Mouse (Mus musculus): ENCODE data around the gene Zfp553. TPM values are rescaled to one million over a fixed set of nuclear protein-coding genes. Genes with fewer than 3 reads are reported as not detected.

Zfp553 gene
- polyA plus RNA-seq, 1 experiment from 2014 or later: 7.4 TPM

- Histone ChIP-seq H3K4me1 (replicated peaks; ENCODE audit: control insufficient read depth, insufficient read depth, low read length) (0 out of 2 replicates have a peak, but pooled peaks cover 3% of the 10 kb centered on the region), H3K4me3 (ENCODE audit: low read depth, low read length) (no peak overlapping the region), H3K4me2 (replicated peaks; ENCODE audit: low read depth) (no peak overlapping the region), H3K9me3 (ENCODE audit: control insufficient read depth) (no peaks in the 10 kb centered on the region), H3K36me3 (ENCODE audit: control insufficient read depth, insufficient read depth) (no peaks in the 10 kb centered on the region), H3K27ac (ENCODE audit: low read depth, low read length) (no peak overlapping the region), H3K27me3 (replicated peaks; ENCODE audit: control insufficient read depth, insufficient read depth, low read length) (no peaks in the 10 kb centered on the region), H3K9ac (ENCODE audit: low read depth, low read length) (no peak overlapping the region)
- TF ChIP-seq CTCF (IDR thresholded peaks at IDR 0.05; ENCODE audit: low read depth): peak; percentile 82
- ATAC-seq: no peak
- 53% methylated on average over 7 of the region's 7 CpGs for WGBS
Observed at GRCm38 (mm10) chr7:127213485-127213884, 19.4 kb upstream of the Zfp553 start.

GRCm38 (mm10) chr7:127213930-127214329, 18.9 kb upstream of the Zfp553 start:
- Histone ChIP-seq H3K27me3 (replicated peaks; ENCODE audit: control insufficient read depth, insufficient read depth, low read length) (no peaks in the 10 kb centered on the region), H3K36me3 (ENCODE audit: control insufficient read depth, insufficient read depth) (no peaks in the 10 kb centered on the region), H3K4me2 (replicated peaks; ENCODE audit: low read depth) (no peak overlapping the region), H3K27ac (ENCODE audit: low read depth, low read length) (no peak overlapping the region), H3K4me3 (ENCODE audit: low read depth, low read length) (no peak overlapping the region), H3K9me3 (ENCODE audit: control insufficient read depth) (no peaks in the 10 kb centered on the region), H3K4me1 (replicated peaks; ENCODE audit: control insufficient read depth, insufficient read depth, low read length) (0 out of 2 replicates have a peak, but pooled peaks cover 3% of the 10 kb centered on the region), H3K9ac (ENCODE audit: low read depth, low read length) (no peak overlapping the region)
- no peak for ATAC-seq
- 67% methylated on average over 12 of the region's 12 CpGs for WGBS
- no peak for TF ChIP-seq CTCF (IDR thresholded peaks at IDR 0.05; ENCODE audit: low read depth)

GRCm38 (mm10) chr7:127214521-127214920, 18.3 kb upstream of the Zfp553 start:
- peak overlapping the region; percentile 33 for H3K4me3 ChIP-seq (ENCODE audit: low read depth, low read length)
- no peaks in the 10 kb centered on the region for H3K9me3 ChIP-seq (ENCODE audit: control insufficient read depth)
- 0 out of 2 replicates have a peak, but pooled peaks cover 3% of the 10 kb centered on the region for H3K4me1 ChIP-seq (replicated peaks; ENCODE audit: control insufficient read depth, insufficient read depth, low read length)
- peak overlapping the region; percentile 68 for H3K4me2 ChIP-seq (replicated peaks; ENCODE audit: low read depth)
- no peaks in the 10 kb centered on the region for H3K36me3 ChIP-seq (ENCODE audit: control insufficient read depth, insufficient read depth)
- no peak for TF ChIP-seq CTCF (IDR thresholded peaks at IDR 0.05; ENCODE audit: low read depth)
- WGBS: 47% methylated on average over 21 of the region's 21 CpGs
- H3K27me3 ChIP-seq (replicated peaks; ENCODE audit: control insufficient read depth, insufficient read depth, low read length): no peaks in the 10 kb centered on the region
- no peak overlapping the region for H3K27ac ChIP-seq (ENCODE audit: low read depth, low read length)
- ATAC-seq: no peak
- peak overlapping the region; percentile 35; the same call in 1 of the 2 replicates for H3K9ac ChIP-seq (ENCODE audit: low read depth, low read length)

- Histone ChIP-seq H3K27ac (ENCODE audit: low read depth, low read length) (no peak overlapping the region), H3K4me1 (replicated peaks; ENCODE audit: control insufficient read depth, insufficient read depth, low read length) (0 out of 2 replicates have a peak, but pooled peaks cover 3% of the 10 kb centered on the region), H3K9ac (ENCODE audit: low read depth, low read length) (peak overlapping the region; percentile 35), H3K9me3 (ENCODE audit: control insufficient read depth) (no peaks in the 10 kb centered on the region), H3K27me3 (replicated peaks; ENCODE audit: control insufficient read depth, insufficient read depth, low read length) (no peaks in the 10 kb centered on the region), H3K4me2 (replicated peaks; ENCODE audit: low read depth) (peak overlapping the region; percentile 68), H3K36me3 (ENCODE audit: control insufficient read depth, insufficient read depth) (no peaks in the 10 kb centered on the region), H3K4me3 (ENCODE audit: low read depth, low read length) (peak overlapping the region; percentile 33)
- 27% methylated on average over 33 of the region's 33 CpGs for WGBS
- TF ChIP-seq CTCF (IDR thresholded peaks at IDR 0.05; ENCODE audit: low read depth): peak; percentile 92
- ATAC-seq: peak; percentile 47
Observed at GRCm38 (mm10) chr7:127214981-127215871, 17.6 kb upstream of the Zfp553 start.

- H3K9me3 ChIP-seq (ENCODE audit: control insufficient read depth): no peaks in the 10 kb centered on the region
Observed at GRCm38 (mm10) chr7:127216307-127216706, 16.6 kb upstream of the Zfp553 start.

GRCm38 (mm10) chr7:127217475-127217874, 15.4 kb upstream of the Zfp553 start:
- ATAC-seq: no peak
- H3K4me3 ChIP-seq (ENCODE audit: low read depth, low read length): no peak overlapping the region
- no peaks in the 10 kb centered on the region for H3K36me3 ChIP-seq (ENCODE audit: control insufficient read depth, insufficient read depth)
- H3K9ac ChIP-seq (ENCODE audit: low read depth, low read length): no peak overlapping the region
- no peak overlapping the region for H3K4me2 ChIP-seq (replicated peaks; ENCODE audit: low read depth)
- WGBS: 74% methylated on average over 6 of the region's 6 CpGs
- H3K27me3 ChIP-seq (replicated peaks; ENCODE audit: control insufficient read depth, insufficient read depth, low read length): no peaks in the 10 kb centered on the region
- no peaks in the 10 kb centered on the region for H3K9me3 ChIP-seq (ENCODE audit: control insufficient read depth)
- H3K4me1 ChIP-seq (replicated peaks; ENCODE audit: control insufficient read depth, insufficient read depth, low read length): 0 out of 2 replicates have a peak, but pooled peaks cover 3% of the 10 kb centered on the region
- TF ChIP-seq CTCF (IDR thresholded peaks at IDR 0.05; ENCODE audit: low read depth): no peak
- no peak overlapping the region for H3K27ac ChIP-seq (ENCODE audit: low read depth, low read length)

More at GRCm38 (mm10) chr7:127216307-127216706, 16.6 kb upstream of the Zfp553 start:
- Histone ChIP-seq H3K9ac (ENCODE audit: low read depth, low read length) (no peak overlapping the region), H3K36me3 (ENCODE audit: control insufficient read depth, insufficient read depth) (no peaks in the 10 kb centered on the region), H3K27me3 (replicated peaks; ENCODE audit: control insufficient read depth, insufficient read depth, low read length) (no peaks in the 10 kb centered on the region), H3K4me3 (ENCODE audit: low read depth, low read length) (no peak overlapping the region), H3K27ac (ENCODE audit: low read depth, low read length) (no peak overlapping the region), H3K4me2 (replicated peaks; ENCODE audit: low read depth) (no peak overlapping the region), H3K4me1 (replicated peaks; ENCODE audit: control insufficient read depth, insufficient read depth, low read length) (0 out of 2 replicates have a peak, but pooled peaks cover 3% of the 10 kb centered on the region)
- no peak for ATAC-seq
- 93% methylated on average over 5 of the region's 5 CpGs for WGBS
- TF ChIP-seq CTCF (IDR thresholded peaks at IDR 0.05; ENCODE audit: low read depth): no peak

Measured in intestine, postnatal 0 days (tissue).